8 mouse cellular contexts compared by ENCODE assay signal in the genomic region with DNA sequence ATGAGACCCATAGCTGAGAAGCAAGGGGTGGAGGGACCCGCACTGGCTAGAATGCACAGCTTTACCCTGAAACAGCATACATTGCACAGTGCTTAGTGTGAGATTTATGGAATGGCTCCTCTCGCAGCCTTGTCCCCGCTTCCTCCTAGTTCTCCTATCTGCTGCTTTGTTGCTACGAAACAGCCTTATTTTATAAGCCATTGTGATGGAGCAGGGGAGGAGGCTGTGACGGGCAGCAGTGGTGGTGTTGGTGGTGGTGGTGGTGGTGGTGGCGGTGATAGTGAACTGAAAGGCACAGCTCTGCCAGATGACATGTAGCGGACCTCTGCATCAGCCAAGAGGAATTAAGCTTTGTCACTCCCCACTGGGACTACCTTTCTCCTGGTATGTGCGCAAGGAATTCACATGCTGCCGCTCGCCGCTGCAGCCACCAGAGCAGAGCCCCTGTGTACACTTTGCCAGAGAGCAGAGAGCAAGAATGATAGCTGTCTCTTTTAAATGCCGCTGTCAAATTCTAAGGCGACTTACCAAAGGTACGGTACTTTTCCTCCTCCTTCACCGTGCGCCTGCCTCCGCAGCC.
DNase-seq lines count a peak whose midpoint lies in the region; TF ChIP-seq lines count a peak whose summit lies in the region.

No protein-coding gene starts in this region.

- no peaks in the 10 kb centered on the region for H3K36me3 ChIP-seq in CH12.LX (replicated peaks in 1 of 2; ENCODE audit: control insufficient read depth in 1 of 2, insufficient read depth in 1 of 2, low read length in 1 of 2)
- no peaks in the 10 kb centered on the region for H3K36me3 ChIP-seq in hindbrain, embryonic 10.5 days

- no peak for TF ChIP-seq POLR2A in CH12.LX (IDR thresholded peaks at IDR 0.05; ENCODE audit: low read depth, low read length)
- no peak for TF ChIP-seq POLR2A in olfactory bulb, adult 2 months (IDR thresholded peaks at IDR 0.05; ENCODE audit: insufficient read depth, low read depth, low read length)

- in situ Hi-C loops in CH12.LX (cut with MboI; ENCODE audit: low pct_ligation_motif_present, low pct_unique_long_range_greater_than_20kb, low sequenced_read_pairs): no loop called here

- no peak for TF ChIP-seq RAD21 in CH12.LX (IDR thresholded peaks at IDR 0.05; ENCODE audit: low read depth, low read length)

- peaks cover 18 to 34% of the 10 kb centered on the region in 2 experiments for H3K4me1 ChIP-seq in CH12.LX (ENCODE audit: control insufficient read depth in 1 of 2, insufficient read depth in 2 of 2)
- H3K4me1 ChIP-seq in hindbrain, embryonic 10.5 days (replicated peaks): peaks cover 43% of the 10 kb centered on the region
- H3K4me1 ChIP-seq in olfactory bulb, adult 2 months (ENCODE audit: control insufficient read depth, insufficient read depth, low read length): peaks cover 15% of the 10 kb centered on the region

- intact Hi-C loops in left cerebral cortex, adult 2 months (cut with DNase I): loop anchor here (10.0 kb wide), 1 partner anchor 216 kb away; no protein-coding TSS in a partner anchor
- intact Hi-C loops in gastrocnemius, postnatal 14 days (cut with DNase I; ENCODE audit: low total_unique reads): no loop called here

- peak overlapping the region; percentile 22; the same call in 1 of the 2 replicates for H3K9ac ChIP-seq in CH12.LX (ENCODE audit: insufficient read depth, low read depth)

- no peaks in the 10 kb centered on the region for H3K9me3 ChIP-seq in CH12.LX (replicated peaks; ENCODE audit: low read length)
- H3K9me3 ChIP-seq in hindbrain, embryonic 10.5 days: no peaks in the 10 kb centered on the region

- no peak for TF ChIP-seq CTCF in CH12.LX (conservative IDR thresholded peaks at IDR 0.05 in 1 of 2, IDR thresholded peaks at IDR 0.05 in 1 of 2; ENCODE audit: low read depth in 2 of 2, low read length in 2 of 2)
- no peak for TF ChIP-seq CTCF in left cerebral cortex, adult 2 months (IDR thresholded peaks at IDR 0.05)
- no peak for TF ChIP-seq CTCF in olfactory bulb, adult 2 months (IDR thresholded peaks at IDR 0.05; ENCODE audit: insufficient read depth, low read depth, low read length)

- WGBS in hindbrain, embryonic 10.5 days: 26% methylated on average over 17 of the region's 17 CpGs
- 11% methylated on average over 17 of the region's 17 CpGs for WGBS in olfactory bulb, adult 2 months

- peak overlapping the region; percentile 16; the same call in 1 of the 2 replicates for H3K27ac ChIP-seq in CH12.LX (ENCODE audit: insufficient read depth, low read depth)
- peak overlapping the region; percentile 83 for H3K27ac ChIP-seq in hindbrain, embryonic 10.5 days
- H3K27ac ChIP-seq in left cerebral cortex, adult 2 months: peak overlapping the region; percentile 76
- peak overlapping the region; percentile 52 for H3K27ac ChIP-seq in olfactory bulb, adult 2 months (ENCODE audit: insufficient read depth, low read depth, low read length)

- no peak for DNase-seq in CH12.LX (ENCODE audit: extremely low read depth)
- DNase-seq in R1 (ENCODE audit: low read depth, low spot score): peak; percentile 26
- no peak for DNase-seq in hindbrain, embryonic 10.5 days (ENCODE audit: low spot score)
- DNase-seq in left cerebral cortex, adult 2 months (ENCODE audit: extremely low spot score in 1 of 2, low spot score in 2 of 2): peak; percentile 23 to 31
- no peak for DNase-seq in spleen, adult 18-20 months
- no peak for DNase-seq in adrenal gland, postnatal 36 days
- no peak for DNase-seq in gastrocnemius, postnatal 14 days

- dilution Hi-C loops in CH12.LX (cut with MboI; ENCODE audit: extremely low pct_ligation_motif_present, extremely low pct_unique_long_range_greater_than_20kb, low sequenced_read_pairs): no loop called here

- no peak for TF ChIP-seq EP300 in CH12.LX (IDR thresholded peaks at IDR 0.05; ENCODE audit: low read length)

- no peaks in the 10 kb centered on the region for H3K79me2 ChIP-seq in CH12.LX (replicated peaks; ENCODE audit: control insufficient read depth, extremely low read depth, insufficient read depth, poor library complexity, severe bottlenecking)

- H3K4me3 ChIP-seq in CH12.LX (replicated peaks in 1 of 3; ENCODE audit: low read depth in 2 of 3, low read length in 2 of 3, poor library complexity in 1 of 3): peak overlapping the region; percentile 20 to 40 (median 37)
- peak overlapping the region; percentile 41 for H3K4me3 ChIP-seq in hindbrain, embryonic 10.5 days
- H3K4me3 ChIP-seq in left cerebral cortex, adult 2 months: peak overlapping the region; percentile 54
- H3K4me3 ChIP-seq in olfactory bulb, adult 2 months (ENCODE audit: insufficient read depth, low read depth, low read length): peak overlapping the region; percentile 50

- peak overlapping the region; percentile 96 for H3K4me2 ChIP-seq in CH12.LX (ENCODE audit: insufficient read depth, low read depth, poor library complexity, severe bottlenecking)

- no peaks in the 10 kb centered on the region for H3K27me3 ChIP-seq in CH12.LX (replicated peaks)
- 0 out of 2 replicates have a peak, but pooled peaks cover 8% of the 10 kb centered on the region for H3K27me3 ChIP-seq in hindbrain, embryonic 10.5 days (ENCODE audit: insufficient read depth, poor library complexity, severe bottlenecking)

TF ChIP-seq in CH12.LX, 34 proteins besides CTCF, POLR2A, EP300 and RAD21:
- no peak for TF ChIP-seq ETS1 (conservative IDR thresholded peaks at IDR 0.05; ENCODE audit: low read depth, low read length)
- 0 out of 2 replicates have a peak, but pooled peaks have one; percentile 7 for TF ChIP-seq SIN3A (IDR thresholded peaks at IDR 0.05; ENCODE audit: low read length)

Comparison
In these comparisons a context has a peak if more than half of its experiments do, and no peak if none do; other contexts are left out.
1. DNase-seq: peak in R1 (single experiment) and left cerebral cortex, adult 2 months (2 of 2); none in CH12.LX (single experiment), hindbrain, embryonic 10.5 days (single experiment), spleen, adult 18-20 months (0 of 2), adrenal gland, postnatal 36 days (0 of 2) and gastrocnemius, postnatal 14 days (single experiment).
2. H3K27ac ChIP-seq: peak in every context shown above with its lines; median percentile 83 in hindbrain, embryonic 10.5 days; 76 in left cerebral cortex, adult 2 months; 52 in olfactory bulb, adult 2 months; 16 in CH12.LX.
3. Peak in every context shown above with its lines, with median percentiles within 50 percentile points of each other: H3K4me3 ChIP-seq.